Mouse (Mus musculus) thymus, adult 2 months (tissue): ENCODE data around the gene Cldn7.

Experiments
- CTCF ChIP-seq: fragments of 200-500 bp; IDR thresholded peaks from 2 replicates; pipeline ENCODE4 v1.5.1; 2012; ENCODE audit warnings: mild to moderate bottlenecking, control low read depth, low read length, moderate library complexity, borderline replicate concordance; ENCODE audit not compliant: control insufficient read depth, poor library complexity, insufficient read depth; ENCODE audit errors: extremely low read depth
- POLR2A ChIP-seq: fragments of 200-500 bp; IDR thresholded peaks from 2 replicates; pipeline ENCODE4 v1.6.1; 2012; ENCODE audit warnings: mild to moderate bottlenecking, low read length, control low read depth, moderate library complexity; ENCODE audit not compliant: control insufficient read depth, poor library complexity, insufficient read depth; ENCODE audit errors: extremely low read depth

GRCm38 (mm10) chr11:69964650-69965270 is at the start of gene Cldn7:
- no peak for TF ChIP-seq CTCF
- no peak for TF ChIP-seq POLR2A
